Mouse (Mus musculus): ENCODE results near the gene Kirrel2.

Gene Kirrel2

DNA sequence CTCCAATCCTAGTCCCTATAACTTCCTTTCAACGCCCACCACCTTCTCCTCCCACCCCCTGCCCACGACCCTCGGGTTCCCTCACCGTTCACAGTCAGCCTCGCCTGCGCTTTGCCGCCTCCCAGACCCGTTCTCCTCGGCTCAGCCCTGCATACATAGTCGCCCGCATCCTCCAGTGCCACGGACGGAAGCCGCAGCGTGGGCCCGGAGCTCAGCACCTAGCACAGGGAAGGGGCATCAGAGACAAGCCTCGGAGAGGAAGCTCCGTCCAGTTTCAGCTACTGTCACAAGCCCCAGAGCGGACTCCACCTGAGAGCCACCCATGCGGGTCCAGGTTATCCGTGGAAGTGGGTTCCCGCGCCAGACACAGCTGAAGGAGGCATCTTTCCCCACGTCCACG is 4.2 kb downstream of the Kirrel2 start:
- DNase-seq (ENCODE audit: extremely low spot score, low spot score), result no peak

DNA sequence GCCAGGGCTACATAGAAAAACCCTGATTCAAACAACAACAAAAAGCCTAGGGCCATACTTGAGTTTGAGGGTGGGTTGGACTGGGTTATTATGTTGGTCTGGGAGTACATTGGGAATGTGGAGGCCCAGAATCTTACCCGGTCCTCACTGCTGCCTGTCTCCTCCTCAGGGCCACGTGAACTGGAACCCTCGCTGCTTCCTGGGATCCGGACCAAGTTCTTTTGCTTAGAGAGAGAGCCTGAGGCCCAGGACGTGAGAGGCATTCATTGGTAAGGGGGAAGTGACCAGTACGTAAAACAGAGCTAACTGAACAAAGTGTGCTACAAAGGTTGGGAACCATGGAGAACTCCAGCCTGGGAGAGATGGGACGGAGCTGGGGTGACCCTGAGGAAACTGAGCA is 7.2 kb downstream of the Kirrel2 start:
- no peak for DNase-seq (ENCODE audit: extremely low spot score, low spot score)

DNA sequence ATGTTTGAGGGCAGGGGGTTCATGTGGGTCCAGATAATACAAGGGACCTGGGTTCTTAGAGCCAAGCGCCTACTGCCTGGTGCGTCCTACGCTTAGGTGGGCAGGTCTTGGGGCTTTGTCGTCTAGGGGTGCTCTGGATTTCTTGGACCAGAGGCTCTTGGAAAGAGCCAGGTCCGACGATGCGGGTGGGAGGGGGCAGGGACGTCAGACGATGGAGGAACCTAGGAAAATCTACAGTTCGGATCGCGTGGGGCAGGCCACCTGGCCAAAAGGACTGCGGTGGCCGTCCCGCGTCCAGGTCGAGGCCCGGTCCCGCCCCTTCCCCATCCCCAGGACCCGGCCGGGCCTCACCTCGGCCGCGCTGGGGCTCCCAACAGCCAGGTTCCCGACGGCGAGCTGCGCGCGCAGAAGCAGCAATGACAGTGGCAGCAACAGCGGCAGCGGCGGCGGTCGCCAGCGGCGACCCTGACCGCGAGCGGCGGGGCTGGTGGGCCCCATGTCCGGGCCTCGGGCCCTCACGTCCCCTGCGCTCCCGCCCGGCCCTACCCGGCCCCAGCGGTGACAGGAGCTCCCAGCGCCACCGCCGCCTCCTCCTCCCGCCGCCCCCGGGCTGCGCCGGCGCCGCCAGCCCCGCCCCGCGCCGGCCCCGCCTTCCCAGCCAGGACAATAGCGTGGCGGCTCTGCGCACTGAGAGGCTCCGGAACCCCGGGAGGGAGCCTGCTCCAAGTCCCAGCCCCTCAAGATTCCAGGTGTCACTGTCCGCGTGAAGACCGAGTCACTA is 12.3 kb downstream of the Kirrel2 start, which contains the start of gene Aplp1:
Aplp1 (minus strand) TSS at position 565 of the 781 bp plus-strand sequence.
- DNase-seq (ENCODE audit: extremely low spot score, low spot score), result peak; percentile 71

DNA sequence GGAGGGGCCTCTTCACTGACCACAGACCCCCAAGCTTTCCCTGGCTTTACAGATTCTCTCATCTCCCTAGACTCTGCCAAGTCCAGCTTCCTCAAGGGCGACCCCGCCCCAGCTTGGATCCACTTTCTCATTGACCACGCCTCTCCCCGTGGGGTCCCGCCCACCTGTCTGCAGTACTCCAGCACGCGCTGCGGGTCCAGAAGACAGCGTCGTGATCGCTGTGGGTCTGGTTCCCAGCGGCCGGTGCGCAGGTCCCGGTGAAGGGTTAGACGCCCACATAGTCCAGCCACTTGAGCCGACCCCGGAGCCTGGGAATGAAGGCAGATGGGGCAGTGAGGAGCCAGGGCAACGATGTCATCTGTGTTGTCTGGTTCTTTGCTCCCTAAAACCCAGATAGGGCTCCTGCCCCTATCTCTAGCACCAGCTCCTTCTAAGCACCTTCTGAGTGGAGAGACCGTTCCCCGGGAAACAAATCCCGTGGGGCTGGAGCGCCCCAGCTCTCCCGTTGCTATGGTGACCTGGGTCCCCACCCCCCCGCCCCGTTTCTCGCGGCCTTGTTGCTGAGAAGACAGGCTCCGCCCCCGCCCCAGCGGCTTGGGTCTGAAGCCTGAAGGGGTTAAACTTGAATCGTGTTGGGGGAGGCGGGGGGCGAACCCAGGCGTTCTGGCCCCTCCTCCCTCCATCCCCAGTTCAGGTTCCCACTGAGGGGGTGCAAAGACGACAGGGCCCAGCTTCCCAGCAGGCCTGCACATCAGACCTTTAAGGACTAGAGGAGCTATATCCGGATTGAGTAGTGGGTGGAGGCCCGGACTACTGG is 13.1 kb downstream of the Kirrel2 start:
- DNase-seq (ENCODE audit: extremely low spot score, low spot score), result peak; percentile 64

DNA sequence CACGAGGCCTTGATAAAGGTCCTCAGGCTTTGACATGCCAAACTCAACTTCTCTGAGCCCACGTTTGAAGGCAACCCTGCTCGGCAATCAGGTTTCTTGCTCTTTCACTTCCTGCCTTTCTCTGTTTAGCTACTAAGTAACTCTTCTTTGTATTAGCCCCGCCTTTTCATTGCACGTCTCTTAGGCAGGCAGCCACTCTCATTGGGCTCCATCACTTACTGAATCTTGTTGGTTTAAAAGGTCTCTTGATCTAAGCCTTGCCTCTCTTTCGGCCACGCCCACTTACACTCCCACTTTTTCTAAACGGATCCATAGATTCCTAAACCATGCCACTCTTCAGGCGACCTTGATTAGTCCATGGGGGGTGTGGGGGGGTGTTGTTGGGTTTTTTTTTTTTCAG is 13.8 kb downstream of the Kirrel2 start:
- no peak for DNase-seq (ENCODE audit: extremely low spot score, low spot score)

DNA sequence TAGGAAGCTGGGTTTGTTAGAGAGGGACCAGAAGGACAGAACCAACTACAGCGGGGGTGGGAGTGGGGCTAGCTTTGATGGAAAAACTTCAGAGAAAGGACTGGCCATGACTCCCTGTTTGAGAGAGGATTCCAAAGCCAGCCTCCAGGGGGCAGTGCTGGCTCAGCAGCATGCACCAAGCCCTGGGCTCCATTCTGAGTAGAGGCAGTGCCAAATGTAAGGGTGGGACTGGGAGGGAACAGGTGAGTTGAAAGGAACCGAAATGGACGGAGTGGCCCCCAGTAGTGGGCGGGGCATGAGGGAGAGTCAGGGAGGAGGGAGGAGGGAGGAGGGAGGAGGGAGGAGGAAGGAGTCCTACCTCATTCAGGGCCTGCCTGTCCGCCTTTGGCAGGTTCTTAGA is 16.8 kb downstream of the Kirrel2 start:
- DNase-seq (ENCODE audit: extremely low spot score, low spot score), result peak; percentile 44

DNA sequence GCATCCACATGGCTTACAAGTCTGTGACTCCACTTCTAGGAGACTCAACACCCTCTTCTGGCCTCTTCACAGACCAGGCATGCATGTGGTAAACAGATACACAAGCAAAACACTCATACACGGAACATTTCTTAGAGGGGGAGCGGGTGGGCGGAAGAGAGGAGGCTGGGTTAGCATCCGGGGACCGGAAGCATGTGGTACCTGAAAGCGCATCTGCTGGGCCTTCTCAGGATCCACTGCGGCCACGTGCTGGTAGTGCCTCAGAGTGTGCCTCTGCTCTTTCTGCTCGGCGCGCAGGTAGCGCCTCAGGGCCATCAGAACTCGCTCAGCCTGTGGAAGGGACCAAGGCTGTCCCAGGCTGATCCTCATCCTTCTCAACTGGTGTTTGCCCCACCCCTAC is 17.8 kb downstream of the Kirrel2 start:
- DNase-seq (ENCODE audit: extremely low spot score, low spot score), result no peak

DNA sequence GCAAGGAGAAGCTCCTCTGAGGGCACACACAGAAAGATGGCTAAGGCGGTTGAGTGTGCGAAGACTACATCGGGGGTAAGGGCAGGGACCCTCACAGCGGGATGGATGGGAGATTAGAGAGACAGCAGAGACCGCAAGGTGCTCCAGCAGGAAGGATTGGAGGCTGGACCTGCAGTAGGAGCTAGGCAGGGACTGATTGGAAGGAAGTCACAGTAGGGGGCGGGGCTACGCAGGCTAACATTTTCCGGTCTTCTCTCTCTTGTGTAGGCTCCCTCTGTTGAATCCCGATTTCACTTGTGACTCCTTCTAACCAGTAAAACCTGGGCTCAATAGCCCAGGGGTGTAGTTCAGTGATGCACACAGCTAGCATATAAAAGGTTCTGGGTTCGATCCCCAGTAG is 20.6 kb downstream of the Kirrel2 start:
- no peak for DNase-seq (ENCODE audit: extremely low spot score, low spot score)

DNA sequence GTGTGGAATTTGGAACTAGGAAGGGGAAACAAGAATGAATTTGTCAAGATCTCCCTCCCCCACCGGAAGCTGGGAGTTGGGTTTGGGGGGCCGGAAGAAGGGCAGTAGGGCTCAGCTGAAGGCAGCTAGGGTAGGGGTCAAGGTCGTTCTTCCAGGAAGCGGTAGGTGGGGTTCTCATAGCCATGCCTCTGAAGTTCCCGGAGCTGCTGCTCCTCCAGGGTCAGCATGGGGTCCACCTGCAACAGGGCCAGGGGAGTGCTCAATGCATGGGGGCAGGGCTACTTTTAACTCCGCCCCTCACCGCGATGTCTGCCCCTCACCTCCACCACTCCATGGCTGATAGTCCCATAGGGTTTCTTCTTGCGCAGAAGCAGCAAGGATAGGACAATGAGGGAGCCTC is 22.3 kb downstream of the Kirrel2 start:
- DNase-seq (ENCODE audit: extremely low spot score, low spot score), result no peak

DNA sequence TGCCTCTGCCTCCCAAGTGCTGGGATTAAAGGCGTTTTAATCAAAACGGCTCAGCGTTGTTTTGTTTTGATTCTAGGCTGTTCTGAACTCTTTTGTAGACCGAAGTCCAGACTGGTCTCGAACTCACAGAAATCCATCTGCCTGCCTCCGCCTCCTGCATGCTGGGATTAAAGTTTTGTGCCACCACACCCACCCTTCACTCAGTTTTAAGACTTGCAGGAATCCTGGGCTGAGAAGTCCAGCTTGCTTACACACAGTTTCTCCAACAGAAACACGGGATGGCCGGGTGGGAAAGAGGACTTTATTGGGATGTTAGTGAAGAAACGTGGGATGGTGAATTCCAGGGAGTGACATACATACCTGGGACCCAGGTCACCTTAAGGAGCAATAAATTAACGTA is 22.8 kb downstream of the Kirrel2 start:
- no peak for DNase-seq (ENCODE audit: extremely low spot score, low spot score)

DNA sequence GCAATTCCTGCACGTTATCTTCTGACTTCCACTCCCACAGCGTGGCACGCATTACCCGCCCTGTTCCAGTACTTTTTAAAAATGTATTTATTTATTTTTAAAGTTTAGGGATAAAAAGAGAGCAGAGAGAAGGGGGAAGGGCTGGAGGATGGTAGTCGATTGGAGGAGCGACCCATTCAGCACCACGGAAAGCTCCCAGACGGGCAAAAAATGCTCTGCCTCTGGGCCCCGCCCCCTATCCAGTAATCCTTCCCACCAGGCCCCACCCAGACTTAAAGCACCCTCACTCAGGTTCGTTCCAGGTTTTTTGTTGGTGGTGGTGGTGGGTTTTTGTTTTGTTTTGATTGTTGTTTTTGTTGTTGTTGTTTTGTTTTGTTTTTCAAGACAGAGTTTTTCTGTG is 23.3 kb downstream of the Kirrel2 start:
- peak; percentile 47 for DNase-seq (ENCODE audit: extremely low spot score, low spot score)

DNA sequence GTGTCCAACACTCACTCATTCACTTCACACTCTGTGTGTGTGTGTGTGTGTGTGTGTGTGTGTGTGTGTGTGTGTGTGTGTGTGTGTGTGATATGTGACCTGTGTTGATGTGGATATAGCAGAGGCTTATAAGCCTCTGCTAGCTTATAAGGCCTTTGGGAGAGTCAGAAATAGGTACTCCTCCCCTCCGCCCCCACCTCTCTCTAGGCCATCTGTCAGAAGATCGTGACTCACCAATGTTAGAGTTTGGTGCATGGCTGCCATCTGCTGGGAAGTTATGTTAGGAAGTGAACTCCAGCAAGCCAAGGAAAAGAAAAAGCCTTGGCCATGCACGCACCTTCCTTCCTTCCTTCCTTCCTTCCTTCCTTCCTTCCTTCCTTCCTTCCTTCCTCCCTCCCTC is 25.7 kb downstream of the Kirrel2 start:
- no peak for DNase-seq (ENCODE audit: extremely low spot score, low spot score)

DNA sequence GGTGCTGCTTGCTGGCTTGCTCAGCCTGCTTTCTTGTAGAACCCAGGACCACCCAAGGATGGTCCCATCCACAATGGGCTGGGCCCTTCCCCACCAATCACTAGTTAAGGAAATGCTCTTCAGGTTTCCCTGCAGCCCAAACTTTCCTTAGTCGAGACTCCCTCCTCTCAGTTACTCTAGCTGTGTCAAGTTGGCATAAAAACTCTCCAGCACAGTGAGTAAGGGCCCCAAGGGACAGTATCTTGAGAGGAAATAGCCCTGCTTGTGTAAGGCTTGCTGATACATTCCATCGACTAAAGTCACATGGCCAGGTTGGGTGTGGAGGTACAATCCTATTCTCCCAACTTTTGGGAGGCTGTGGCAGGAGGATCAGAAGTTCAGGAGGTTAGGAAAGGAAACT is 27.3 kb downstream of the Kirrel2 start:
- DNase-seq (ENCODE audit: extremely low spot score, low spot score), result no peak

DNA sequence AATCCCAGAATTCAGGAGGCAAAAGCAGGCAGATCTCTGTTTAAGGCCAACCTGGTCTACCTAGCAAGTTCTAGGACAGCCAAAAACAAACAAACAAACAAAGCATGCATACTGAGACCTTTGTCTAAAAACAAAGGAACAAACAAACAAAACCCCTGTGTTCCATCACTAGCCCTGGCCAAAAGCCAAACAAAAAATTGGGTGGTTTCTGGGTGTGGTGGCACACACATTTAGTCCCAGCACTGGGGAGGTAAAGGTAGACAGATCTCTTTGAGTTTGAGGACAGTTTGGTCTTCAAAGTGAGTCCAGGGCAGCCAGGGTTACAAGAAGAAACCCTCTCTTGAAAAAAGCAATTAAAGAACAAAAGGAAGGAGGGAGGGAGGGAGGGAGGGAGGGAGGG is 28.2 kb downstream of the Kirrel2 start:
- DNase-seq (ENCODE audit: extremely low spot score, low spot score), result no peak

DNA sequence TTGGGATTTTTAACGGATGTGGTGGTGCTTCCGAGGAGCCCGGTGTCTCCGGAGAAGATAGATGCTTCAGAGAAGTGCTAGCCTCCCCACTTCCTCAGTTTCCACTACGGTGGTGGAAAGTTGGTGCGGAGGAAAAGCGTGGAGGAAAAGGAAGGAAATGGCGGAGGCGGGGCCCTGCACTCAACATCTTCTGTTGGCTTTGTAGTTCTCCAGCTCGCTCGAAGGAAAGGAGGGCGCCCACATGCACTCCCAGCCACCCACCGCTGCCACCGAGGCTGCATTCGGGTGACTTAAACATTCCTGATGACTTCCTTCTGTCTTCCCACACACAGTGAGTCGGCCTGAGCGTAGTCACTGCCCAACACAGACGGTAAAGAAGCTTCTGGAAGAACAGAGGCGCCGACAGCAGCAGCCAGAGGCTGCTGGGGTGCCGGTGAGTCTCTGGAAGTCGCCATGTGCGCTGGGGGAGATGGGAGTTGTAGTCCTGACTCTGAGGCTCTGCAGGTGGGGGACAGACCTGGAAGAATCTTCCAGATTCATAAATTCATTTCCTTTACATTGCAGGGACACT is 34.3 kb downstream of the Kirrel2 start:
- DNase-seq (ENCODE audit: extremely low spot score, low spot score), result no peak

DNA sequence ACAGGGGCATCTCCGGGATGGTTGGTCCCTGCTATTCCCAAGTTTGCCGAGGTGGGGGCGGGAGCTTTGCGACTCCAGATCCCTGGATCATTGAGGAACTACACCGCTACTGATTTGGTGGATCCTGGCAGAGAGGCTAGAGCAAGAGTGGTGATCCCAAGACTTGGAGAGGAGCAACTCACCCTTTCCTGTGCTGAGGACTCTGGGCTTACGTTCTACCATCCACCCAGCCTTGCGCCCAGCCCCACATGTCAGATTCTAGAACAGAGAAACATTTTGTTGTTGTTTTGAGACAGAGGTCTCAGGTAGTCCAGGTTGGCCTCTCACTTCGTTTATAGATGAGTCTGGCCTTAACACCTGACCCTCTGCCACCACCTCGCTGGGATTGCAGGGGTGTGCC is 34.9 kb downstream of the Kirrel2 start:
- no peak for DNase-seq (ENCODE audit: extremely low spot score, low spot score)

DNA sequence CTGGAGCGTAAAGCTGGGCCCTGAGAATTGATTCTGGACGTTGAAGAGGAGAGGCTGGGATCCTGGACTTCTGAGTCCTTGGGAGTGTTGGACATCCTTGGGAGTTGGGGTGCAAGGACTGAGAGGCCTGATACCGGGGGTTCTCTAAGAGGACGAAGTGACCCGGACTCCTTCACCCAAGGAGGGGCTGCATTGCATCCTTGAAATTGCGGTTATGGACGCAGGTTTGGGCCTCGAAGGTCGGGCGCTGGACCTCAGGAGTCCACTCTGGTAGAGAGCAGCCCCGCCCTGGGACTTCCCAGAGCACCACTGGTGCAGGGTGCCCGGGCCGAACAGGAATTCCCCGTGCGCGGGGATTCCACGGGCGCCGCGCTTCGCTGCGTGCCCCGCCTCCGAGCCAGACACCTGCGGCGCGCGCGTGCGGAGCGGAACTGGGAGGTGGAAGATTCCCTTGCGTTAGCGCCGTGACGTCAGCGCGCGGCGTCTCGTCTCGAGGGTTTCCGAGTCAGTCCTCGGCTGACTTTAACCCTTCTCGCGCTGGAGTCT is 35.5 kb downstream of the Kirrel2 start:
- peak; percentile 85 for DNase-seq (ENCODE audit: extremely low spot score, low spot score)

DNA sequence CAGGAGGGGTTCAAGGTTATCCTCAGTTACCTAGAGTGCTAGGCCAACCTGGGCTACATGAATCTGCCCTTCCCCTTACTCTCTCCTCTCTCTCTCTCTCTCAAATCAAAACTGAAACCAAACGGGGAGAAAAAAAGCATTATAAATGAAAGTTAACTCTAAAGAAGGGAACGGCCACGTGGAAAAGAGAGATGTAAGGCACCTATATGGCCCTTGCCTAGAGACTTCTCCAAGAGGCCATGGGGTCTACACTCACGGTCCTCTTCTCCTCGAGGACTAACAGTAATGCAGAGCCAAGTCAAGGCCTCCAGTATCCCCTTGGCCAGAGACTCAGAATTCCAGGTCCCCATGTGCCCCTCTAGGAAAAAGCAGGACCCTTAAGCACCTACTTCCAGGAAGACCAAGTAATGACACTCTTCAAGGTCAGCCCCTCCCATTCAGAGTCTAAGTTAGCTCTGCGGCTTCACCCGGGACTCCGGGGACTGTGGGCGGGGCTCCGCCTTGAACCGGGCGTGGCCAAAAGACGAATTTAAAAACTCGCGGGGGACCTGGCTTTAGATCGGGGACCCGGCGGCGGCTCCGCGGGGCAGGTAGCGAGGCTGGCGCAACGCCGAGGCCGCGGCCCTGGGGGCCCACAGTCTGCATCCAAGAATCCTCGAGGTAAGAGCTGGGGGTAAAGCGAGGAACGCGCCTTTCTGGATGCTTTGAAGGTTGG is 36.2 kb downstream of the Kirrel2 start, which contains the start of gene Nfkbid:
Nfkbid (plus strand) TSS at position 558 of the 715 bp plus-strand sequence.
- peak; percentile 54 for DNase-seq (ENCODE audit: extremely low spot score, low spot score)

DNA sequence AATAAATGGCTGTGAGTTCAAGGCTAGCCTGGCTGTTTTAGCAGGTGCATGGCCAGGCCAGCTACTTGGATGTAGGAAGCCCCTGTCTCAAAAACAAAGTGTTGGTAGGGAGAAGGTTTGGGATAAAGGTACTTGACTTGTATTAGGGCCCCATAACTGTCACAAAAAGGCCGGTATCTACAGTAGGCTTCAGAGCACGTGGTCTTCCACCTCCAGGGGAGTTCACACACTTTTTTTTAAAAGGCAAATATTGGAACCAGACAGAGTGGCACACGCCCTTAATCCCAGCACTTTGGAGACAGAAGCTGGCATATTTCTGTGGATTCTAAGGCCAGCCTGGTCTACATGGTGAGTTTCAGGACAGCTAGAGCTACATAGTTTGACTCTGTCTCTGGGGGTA is 36.8 kb downstream of the Kirrel2 start:
- no peak for DNase-seq (ENCODE audit: extremely low spot score, low spot score)

DNA sequence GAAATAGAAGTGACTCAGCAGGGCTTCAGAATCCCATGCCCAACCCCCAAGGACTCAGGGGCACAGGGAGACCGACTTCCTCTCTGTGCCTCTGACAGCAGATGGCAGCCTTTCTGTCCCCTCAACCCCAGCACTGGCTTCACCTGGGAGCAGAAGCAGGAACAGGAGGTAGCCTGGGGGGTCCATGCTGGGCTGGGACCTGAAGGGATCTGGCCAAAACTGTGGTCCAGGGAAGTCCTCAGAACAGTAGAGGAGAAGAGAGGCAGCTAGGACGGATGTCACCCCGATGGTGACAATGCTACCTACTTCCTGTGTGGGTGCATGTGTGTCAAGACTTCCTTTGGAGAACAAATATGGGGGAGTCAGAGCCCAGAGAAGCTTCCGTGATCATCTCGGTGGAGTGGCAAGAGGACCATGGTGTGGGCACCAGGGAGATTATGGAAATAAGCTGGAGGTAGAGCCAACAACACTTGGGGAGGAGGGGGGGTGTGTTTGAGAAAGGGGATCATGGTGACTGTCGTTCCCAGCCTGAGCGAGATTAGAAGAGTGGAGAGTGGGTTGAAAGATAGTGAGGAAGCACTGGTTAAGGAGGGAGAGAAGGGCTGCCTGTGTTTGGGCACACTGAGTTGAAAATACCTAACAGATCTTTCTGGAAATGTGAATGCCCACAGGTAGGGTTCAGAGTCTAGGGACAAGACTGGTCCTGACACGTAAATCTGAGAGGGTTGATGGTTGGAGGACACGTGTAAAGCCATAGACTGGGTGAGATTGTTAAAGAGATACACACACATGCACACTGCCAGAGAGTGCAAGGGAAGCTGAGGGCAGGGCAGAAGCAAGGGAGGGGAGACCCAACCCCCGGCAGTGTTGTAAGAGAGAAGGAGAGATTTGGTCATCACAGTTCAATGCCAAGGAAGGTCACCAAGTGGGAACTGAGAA is 37.7 kb downstream of the Kirrel2 start, which contains the start of gene Hcst:
Hcst (minus strand) TSS at position 294 of the 939 bp plus-strand sequence.
- no peak for DNase-seq (ENCODE audit: extremely low spot score, low spot score)
